Mouse (Mus musculus): ENCODE measurements around the gene Pakap. TPM values are rescaled to one million over a fixed set of nuclear protein-coding genes. Genes with fewer than 3 reads are reported as not detected.

Pakap gene
- polyA plus RNA-seq, 1 experiment from 2014 or later, result 30.1 TPM

DNA sequence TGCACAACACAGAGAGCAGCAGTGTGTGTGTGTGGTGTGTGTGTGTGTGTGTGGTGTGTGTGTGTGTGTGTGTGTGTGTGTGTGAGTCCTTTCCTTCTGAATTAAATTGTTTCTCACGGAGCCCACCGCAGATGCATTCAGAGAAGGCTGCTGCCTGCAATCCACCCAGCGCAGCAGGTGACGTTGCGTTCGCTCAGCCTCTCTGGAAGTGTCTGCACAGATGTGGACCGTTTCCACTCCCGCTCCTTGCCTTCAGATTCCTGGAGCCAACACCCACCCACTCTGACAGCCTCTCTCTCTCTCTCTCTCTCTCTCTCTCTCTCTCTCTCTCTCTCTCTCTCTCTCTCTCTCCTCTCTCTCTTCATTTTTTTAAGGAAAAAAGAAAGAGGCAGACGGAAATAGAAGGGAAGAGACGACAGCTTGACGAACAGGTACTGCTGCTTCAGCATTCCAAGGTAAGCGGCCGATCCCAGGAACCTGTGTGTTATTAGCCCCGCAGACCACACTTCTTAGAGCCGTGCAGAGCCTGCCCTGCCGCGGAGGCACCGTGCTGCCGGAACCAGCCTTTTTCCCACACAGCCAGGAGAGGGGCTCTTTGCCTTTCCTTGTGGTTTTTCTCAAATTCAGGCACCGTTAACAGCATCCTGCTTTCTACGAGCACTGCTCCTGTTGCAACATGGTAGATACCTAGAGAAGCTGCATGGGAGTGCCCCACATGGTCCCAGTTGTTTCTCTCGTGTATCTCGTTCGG lies 69.8 kb downstream of the Pakap start:
- peak overlapping the region; percentile 58 for H3K4me2 ChIP-seq (replicated peaks; ENCODE audit: low read depth, low read length)
- 0 out of 2 replicates have a peak, but pooled peaks cover 2% of the 10 kb centered on the region for H3K4me1 ChIP-seq (ENCODE audit: control insufficient read depth, insufficient read depth, low read length)
- ATAC-seq (ENCODE audit: insufficient number of reproducible peaks, insufficient read depth, low FRiP score, low read depth), result no peak
- 13% methylated on average over 24 of the region's 24 CpGs for WGBS
- H3K36me3 ChIP-seq (ENCODE audit: control insufficient read depth, insufficient read depth, low read length), result no peaks in the 10 kb centered on the region
- H3K4me3 ChIP-seq (ENCODE audit: low read depth, low read length), result peak overlapping the region; percentile 11; the same call in 1 of the 2 replicates
- no peak overlapping the region for H3K27ac ChIP-seq (ENCODE audit: low read length)
- H3K27me3 ChIP-seq (ENCODE audit: control insufficient read depth, insufficient read depth, low read length), result no peaks in the 10 kb centered on the region
- no peaks in the 10 kb centered on the region for H3K9me3 ChIP-seq (ENCODE audit: control insufficient read depth, low read depth, low read length)
- no peak overlapping the region for H3K9ac ChIP-seq (replicated peaks; ENCODE audit: low read depth, low read length)

DNA sequence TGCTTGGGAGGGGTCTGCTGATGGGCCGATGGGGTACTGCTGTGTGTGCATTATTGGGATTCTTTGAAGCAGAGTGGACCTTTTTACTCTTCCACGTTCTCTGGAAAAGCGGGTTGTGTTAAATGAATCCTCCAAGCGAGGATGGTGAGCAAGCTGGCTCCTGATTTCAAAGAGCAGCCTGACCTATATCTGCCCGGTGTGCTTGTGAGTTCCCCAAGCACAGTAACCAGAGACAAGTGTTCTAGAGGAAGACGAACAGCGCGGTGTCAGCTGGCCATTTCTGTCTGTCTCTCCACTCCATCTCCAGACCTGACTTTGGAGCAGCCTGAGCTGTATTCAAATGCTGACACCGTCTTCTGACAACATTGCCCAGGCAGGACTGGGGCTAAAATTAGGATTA lies 71.0 kb downstream of the Pakap start:
- no peak for ATAC-seq (ENCODE audit: insufficient number of reproducible peaks, insufficient read depth, low FRiP score, low read depth)

DNA sequence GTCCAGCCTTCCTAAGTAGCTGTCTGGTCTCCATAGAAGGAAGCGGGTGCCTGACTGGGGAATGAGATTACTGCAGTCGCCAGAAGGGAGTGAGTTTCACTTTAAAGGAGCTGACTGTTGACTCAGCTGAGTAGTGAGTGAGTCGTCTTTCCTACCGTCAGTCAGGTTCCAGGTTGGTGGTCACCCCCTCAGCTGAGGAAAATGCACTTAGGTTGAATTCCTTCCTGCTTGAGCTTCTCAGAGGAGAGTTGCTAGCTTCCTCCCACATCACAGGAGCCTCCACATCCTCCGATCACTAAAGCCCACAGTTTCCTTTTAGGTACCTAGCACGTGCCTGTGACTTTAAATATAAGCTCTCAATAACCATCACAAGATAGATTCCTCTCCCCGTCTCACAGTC lies 72.2 kb downstream of the Pakap start:
- no peaks in the 10 kb centered on the region for H3K9me3 ChIP-seq (ENCODE audit: control insufficient read depth, low read depth, low read length)
- H3K27ac ChIP-seq (ENCODE audit: low read length), result no peak overlapping the region
- no peak overlapping the region for H3K9ac ChIP-seq (replicated peaks; ENCODE audit: low read depth, low read length)
- H3K27me3 ChIP-seq (ENCODE audit: control insufficient read depth, insufficient read depth, low read length), result no peaks in the 10 kb centered on the region
- H3K4me2 ChIP-seq (replicated peaks; ENCODE audit: low read depth, low read length), result 0 out of 2 replicates have a peak overlapping the region, but pooled peaks have one; percentile 10
- H3K4me3 ChIP-seq (ENCODE audit: low read depth, low read length), result no peak overlapping the region
- 33% methylated on average over 7 of the region's 7 CpGs for WGBS
- no peak for ATAC-seq (ENCODE audit: insufficient number of reproducible peaks, insufficient read depth, low FRiP score, low read depth)
- 0 out of 2 replicates have a peak, but pooled peaks cover 2% of the 10 kb centered on the region for H3K4me1 ChIP-seq (ENCODE audit: control insufficient read depth, insufficient read depth, low read length)
- no peaks in the 10 kb centered on the region for H3K36me3 ChIP-seq (ENCODE audit: control insufficient read depth, insufficient read depth, low read length)

More for the DNA sequence above, 71.0 kb downstream of the Pakap start:
- Histone ChIP-seq H3K27ac (ENCODE audit: low read length) (no peak overlapping the region), H3K4me3 (ENCODE audit: low read depth, low read length) (no peak overlapping the region), H3K9ac (replicated peaks; ENCODE audit: low read depth, low read length) (no peak overlapping the region), H3K9me3 (ENCODE audit: control insufficient read depth, low read depth, low read length) (no peaks in the 10 kb centered on the region), H3K36me3 (ENCODE audit: control insufficient read depth, insufficient read depth, low read length) (no peaks in the 10 kb centered on the region), H3K27me3 (ENCODE audit: control insufficient read depth, insufficient read depth, low read length) (no peaks in the 10 kb centered on the region), H3K4me1 (ENCODE audit: control insufficient read depth, insufficient read depth, low read length) (0 out of 2 replicates have a peak, but pooled peaks cover 2% of the 10 kb centered on the region), H3K4me2 (replicated peaks; ENCODE audit: low read depth, low read length) (no peak overlapping the region)
- 80% methylated on average over 9 of the region's 9 CpGs for WGBS

DNA sequence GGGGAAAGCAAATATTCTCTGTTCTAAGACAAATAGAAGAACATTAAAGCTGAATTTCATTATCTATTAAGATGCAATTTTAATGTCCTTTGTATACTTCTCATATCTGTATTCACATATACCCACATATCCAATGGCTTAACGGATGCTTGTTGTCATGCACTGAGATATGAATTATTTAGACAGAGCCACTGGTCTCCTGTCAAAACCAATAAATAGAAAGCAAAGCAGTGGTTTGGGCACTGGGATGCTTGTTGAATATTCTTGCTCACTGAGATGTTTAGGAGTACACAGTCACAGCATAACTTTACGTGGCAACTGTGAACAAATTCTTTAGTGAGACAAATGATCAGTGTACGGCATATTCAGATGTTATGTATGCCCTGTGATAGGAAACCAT lies 73.0 kb downstream of the Pakap start:
- Histone ChIP-seq H3K4me2 (replicated peaks; ENCODE audit: low read depth, low read length) (no peak overlapping the region), H3K9ac (replicated peaks; ENCODE audit: low read depth, low read length) (no peak overlapping the region), H3K27me3 (ENCODE audit: control insufficient read depth, insufficient read depth, low read length) (no peaks in the 10 kb centered on the region), H3K27ac (ENCODE audit: low read length) (no peak overlapping the region), H3K4me3 (ENCODE audit: low read depth, low read length) (no peak overlapping the region), H3K36me3 (ENCODE audit: control insufficient read depth, insufficient read depth, low read length) (no peaks in the 10 kb centered on the region), H3K4me1 (ENCODE audit: control insufficient read depth, insufficient read depth, low read length) (0 out of 2 replicates have a peak, but pooled peaks cover 2% of the 10 kb centered on the region), H3K9me3 (ENCODE audit: control insufficient read depth, low read depth, low read length) (no peaks in the 10 kb centered on the region)
- no peak for ATAC-seq (ENCODE audit: insufficient number of reproducible peaks, insufficient read depth, low FRiP score, low read depth)
- 81% methylated on average over 3 of the region's 3 CpGs for WGBS

DNA sequence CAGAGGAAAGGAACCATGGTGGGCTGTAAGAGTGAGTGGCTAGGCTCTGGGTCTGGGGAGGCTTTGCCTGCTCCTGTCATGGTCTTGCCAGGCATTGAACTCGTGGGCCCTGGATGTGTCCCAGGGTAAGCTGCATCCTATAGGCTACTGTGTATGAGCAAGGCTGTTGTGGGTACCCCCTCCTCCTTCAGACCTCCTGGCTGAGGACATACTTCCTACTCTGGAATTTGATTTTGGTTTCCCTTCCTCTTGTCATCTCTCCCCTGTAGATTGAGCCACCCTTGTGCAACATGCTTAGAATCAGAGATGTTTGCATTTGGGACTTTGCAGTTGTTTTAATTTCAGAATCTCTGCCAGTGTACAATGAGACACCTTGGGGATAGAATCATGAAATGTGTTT lies 83.0 kb downstream of the Pakap start:
- no peaks in the 10 kb centered on the region for H3K9me3 ChIP-seq (ENCODE audit: control insufficient read depth, low read depth, low read length)
- H3K4me3 ChIP-seq (ENCODE audit: low read depth, low read length), result no peak overlapping the region
- no peaks in the 10 kb centered on the region; the same call in 1 of the 2 replicates for H3K36me3 ChIP-seq (ENCODE audit: control insufficient read depth, insufficient read depth, low read length)
- ATAC-seq (ENCODE audit: insufficient number of reproducible peaks, insufficient read depth, low FRiP score, low read depth), result no peak
- no peak overlapping the region for H3K4me2 ChIP-seq (replicated peaks; ENCODE audit: low read depth, low read length)
- H3K9ac ChIP-seq (replicated peaks; ENCODE audit: low read depth, low read length), result no peak overlapping the region
- no peaks in the 10 kb centered on the region for H3K4me1 ChIP-seq (ENCODE audit: control insufficient read depth, insufficient read depth, low read length)
- H3K27ac ChIP-seq (ENCODE audit: low read length), result no peak overlapping the region
- H3K27me3 ChIP-seq (ENCODE audit: control insufficient read depth, insufficient read depth, low read length), result no peaks in the 10 kb centered on the region
- WGBS, result 81% methylated on average over 1 of the region's 1 CpGs

DNA sequence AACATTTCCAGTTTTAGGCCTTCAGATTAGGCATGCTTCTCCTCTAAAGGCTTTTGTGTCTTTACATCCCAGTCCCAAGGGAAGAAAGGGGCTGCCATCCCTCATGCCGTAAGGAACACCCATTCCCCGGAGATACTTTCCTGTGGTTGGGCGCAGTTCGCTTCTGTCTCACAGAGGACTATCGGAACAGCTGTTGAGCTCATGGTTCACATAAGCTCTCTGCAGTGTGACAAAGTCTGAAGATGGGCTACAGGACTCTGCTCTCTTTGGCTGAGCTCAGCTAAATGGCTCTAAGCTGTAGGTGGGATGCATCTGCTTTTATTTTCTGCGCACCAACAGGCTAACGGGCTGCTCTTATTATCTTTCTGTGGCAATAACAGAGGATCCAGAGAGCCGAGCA lies 83.6 kb downstream of the Pakap start:
- no peak overlapping the region for H3K4me3 ChIP-seq (ENCODE audit: low read depth, low read length)
- H3K4me1 ChIP-seq (ENCODE audit: control insufficient read depth, insufficient read depth, low read length), result no peaks in the 10 kb centered on the region
- WGBS, result 91% methylated on average over 8 of the region's 8 CpGs
- no peaks in the 10 kb centered on the region for H3K27me3 ChIP-seq (ENCODE audit: control insufficient read depth, insufficient read depth, low read length)
- ATAC-seq (ENCODE audit: insufficient number of reproducible peaks, insufficient read depth, low FRiP score, low read depth), result no peak
- H3K27ac ChIP-seq (ENCODE audit: low read length), result no peak overlapping the region
- H3K9ac ChIP-seq (replicated peaks; ENCODE audit: low read depth, low read length), result no peak overlapping the region
- no peaks in the 10 kb centered on the region; the same call in 1 of the 2 replicates for H3K36me3 ChIP-seq (ENCODE audit: control insufficient read depth, insufficient read depth, low read length)
- H3K4me2 ChIP-seq (replicated peaks; ENCODE audit: low read depth, low read length), result no peak overlapping the region
- H3K9me3 ChIP-seq (ENCODE audit: control insufficient read depth, low read depth, low read length), result no peaks in the 10 kb centered on the region

DNA sequence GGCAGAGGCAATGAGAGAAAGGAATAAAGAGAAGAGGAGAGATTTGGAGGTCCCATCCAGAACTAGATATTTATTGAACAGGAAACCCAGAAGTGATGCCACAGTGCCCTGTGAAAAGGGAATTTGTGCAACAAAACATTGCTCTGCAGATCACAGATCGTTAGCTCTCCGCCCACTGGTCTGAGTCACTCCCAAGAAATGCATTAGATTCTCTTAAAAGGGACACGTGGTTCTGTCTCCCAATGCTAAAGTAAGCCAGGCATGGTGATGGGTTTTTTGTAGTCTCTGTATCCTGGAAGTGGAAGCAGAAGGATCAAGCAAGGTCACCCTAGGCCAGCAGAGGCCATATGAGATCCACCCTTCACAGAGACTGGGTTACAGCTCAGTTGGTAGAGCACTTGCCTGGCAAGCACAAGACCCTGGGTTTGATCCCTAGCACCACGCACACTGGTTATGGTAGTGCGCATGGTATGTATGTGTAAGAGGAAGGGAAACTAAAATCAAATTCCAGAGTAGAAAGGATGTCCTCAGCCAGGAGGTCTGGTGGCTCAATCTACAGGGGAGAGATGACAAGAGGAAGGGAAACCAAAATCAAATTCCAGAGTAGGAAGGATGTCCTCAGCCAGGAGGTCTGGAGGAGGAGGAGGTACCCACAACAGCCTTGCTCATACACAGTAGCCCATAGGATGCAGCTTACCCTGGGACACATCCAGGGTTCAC lies 84.4 kb downstream of the Pakap start:
- Histone ChIP-seq H3K9ac (replicated peaks; ENCODE audit: low read depth, low read length) (no peak overlapping the region), H3K4me2 (replicated peaks; ENCODE audit: low read depth, low read length) (no peak overlapping the region), H3K4me3 (ENCODE audit: low read depth, low read length) (no peak overlapping the region), H3K4me1 (ENCODE audit: control insufficient read depth, insufficient read depth, low read length) (no peaks in the 10 kb centered on the region), H3K9me3 (ENCODE audit: control insufficient read depth, low read depth, low read length) (no peaks in the 10 kb centered on the region), H3K27me3 (ENCODE audit: control insufficient read depth, insufficient read depth, low read length) (no peaks in the 10 kb centered on the region), H3K27ac (ENCODE audit: low read length) (no peak overlapping the region), H3K36me3 (ENCODE audit: control insufficient read depth, insufficient read depth, low read length) (no peaks in the 10 kb centered on the region; the same call in 1 of the 2 replicates)
- no peak for ATAC-seq (ENCODE audit: insufficient number of reproducible peaks, insufficient read depth, low FRiP score, low read depth)
- WGBS, result 71% methylated on average over 5 of the region's 5 CpGs

DNA sequence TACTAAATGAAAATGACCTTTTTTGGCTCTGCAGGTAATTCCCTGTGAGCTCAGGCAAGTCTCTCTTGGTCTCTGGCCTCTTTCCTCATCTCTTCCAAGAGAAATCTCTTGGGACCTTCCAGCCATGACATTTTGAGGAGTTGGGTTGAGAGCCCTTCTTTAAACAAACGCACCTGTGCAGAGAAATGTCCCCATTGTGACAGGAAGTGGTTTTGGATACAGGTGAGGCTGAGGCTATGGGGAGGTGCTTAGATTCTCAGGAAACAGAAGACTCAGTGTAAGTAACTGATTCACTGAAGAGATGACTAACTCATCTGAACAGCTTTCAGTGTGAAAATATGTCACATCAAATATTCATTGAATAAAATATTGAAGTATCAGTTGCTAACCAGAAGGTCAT lies 88.0 kb downstream of the Pakap start:
- no peaks in the 10 kb centered on the region for H3K27me3 ChIP-seq (ENCODE audit: control insufficient read depth, insufficient read depth, low read length)
- H3K4me1 ChIP-seq (ENCODE audit: control insufficient read depth, insufficient read depth, low read length), result no peaks in the 10 kb centered on the region
- no peak overlapping the region for H3K4me2 ChIP-seq (replicated peaks; ENCODE audit: low read depth, low read length)
- H3K27ac ChIP-seq (ENCODE audit: low read length), result no peak overlapping the region
- ATAC-seq (ENCODE audit: insufficient number of reproducible peaks, insufficient read depth, low FRiP score, low read depth), result no peak
- no peak overlapping the region for H3K9ac ChIP-seq (replicated peaks; ENCODE audit: low read depth, low read length)
- WGBS, result 69% methylated on average over 1 of the region's 1 CpGs
- no peaks in the 10 kb centered on the region for H3K9me3 ChIP-seq (ENCODE audit: control insufficient read depth, low read depth, low read length)
- H3K4me3 ChIP-seq (ENCODE audit: low read depth, low read length), result no peak overlapping the region
- no peaks in the 10 kb centered on the region for H3K36me3 ChIP-seq (ENCODE audit: control insufficient read depth, insufficient read depth, low read length)
